Mouse (Mus musculus) spleen, adult 2 months (tissue): ENCODE results near the gene Pdlim3.

ENCODE experiments used
- CTCF ChIP-seq: fragments of 200-500 bp; IDR thresholded peaks from 2 replicates; pipeline ENCODE4 v1.5.1; 2011; ENCODE audit warnings: mild to moderate bottlenecking, inconsistent platforms; ENCODE audit not compliant: insufficient read depth, insufficient read length, insufficient replicate concordance; ENCODE audit errors: extremely low read depth
- POLR2A ChIP-seq: fragments of 200-500 bp; IDR thresholded peaks from 2 replicates; pipeline ENCODE4 v1.6.1; 2011; ENCODE audit warnings: low read depth, low read length, inconsistent platforms

DNA sequence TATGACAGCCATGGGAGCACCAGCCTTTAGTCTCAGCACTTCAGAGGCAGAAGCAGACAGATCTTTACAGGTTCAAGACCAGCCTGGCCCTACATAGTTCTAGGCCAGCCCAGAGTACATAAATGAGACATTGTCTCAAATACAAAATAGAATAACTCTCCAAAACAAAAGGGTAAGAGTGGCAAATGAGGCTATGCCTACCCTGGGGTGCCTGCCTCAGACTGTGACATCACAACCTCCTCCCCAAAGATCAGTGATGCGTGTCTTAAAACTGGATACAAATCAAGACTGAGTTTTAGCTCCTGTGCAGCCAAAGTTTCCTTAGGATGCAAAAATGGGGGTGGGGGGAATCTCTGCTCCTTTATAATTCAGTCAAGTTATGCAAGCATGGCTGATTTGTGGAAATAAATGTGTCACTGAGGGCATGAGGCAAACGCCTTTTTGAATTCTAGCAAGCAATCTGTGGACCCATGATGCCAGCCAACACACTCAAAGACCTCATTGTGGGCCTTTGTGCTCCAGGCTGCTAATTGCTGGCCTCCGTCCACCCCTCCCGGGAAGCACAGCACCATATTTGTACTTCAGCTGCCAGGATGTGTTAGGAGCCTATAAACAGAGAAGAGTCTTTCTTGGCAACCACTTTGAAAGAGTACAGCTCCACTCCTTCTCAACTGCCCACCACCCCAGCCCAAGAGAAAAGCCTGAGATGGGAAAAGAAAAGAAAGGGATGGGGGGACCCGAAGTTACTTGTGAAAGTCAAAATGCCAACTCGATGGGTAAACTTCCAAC, 41.0 kb upstream of the Pdlim3 start:
- TF ChIP-seq CTCF (no peak), POLR2A (no peak)
